Mouse (Mus musculus) kidney, adult 2 months (tissue): ENCODE measurements around the gene Col1a1.

ENCODE experiments used
- CTCF ChIP-seq: fragments of 200-500 bp; conservative IDR thresholded peaks from 2 replicates; pipeline ENCODE4 v1.5.1; 2011; ENCODE audit warnings: low read depth, mild to moderate bottlenecking, control low read depth, low read length, moderate library complexity, mixed read lengths; ENCODE audit not compliant: insufficient read depth, insufficient read length
- POLR2A ChIP-seq: fragments of 200-500 bp; IDR thresholded peaks from one replicate; pipeline ENCODE4 v1.6.1; 2011; ENCODE audit warnings: low read depth, low read length, control low read depth

DNA sequence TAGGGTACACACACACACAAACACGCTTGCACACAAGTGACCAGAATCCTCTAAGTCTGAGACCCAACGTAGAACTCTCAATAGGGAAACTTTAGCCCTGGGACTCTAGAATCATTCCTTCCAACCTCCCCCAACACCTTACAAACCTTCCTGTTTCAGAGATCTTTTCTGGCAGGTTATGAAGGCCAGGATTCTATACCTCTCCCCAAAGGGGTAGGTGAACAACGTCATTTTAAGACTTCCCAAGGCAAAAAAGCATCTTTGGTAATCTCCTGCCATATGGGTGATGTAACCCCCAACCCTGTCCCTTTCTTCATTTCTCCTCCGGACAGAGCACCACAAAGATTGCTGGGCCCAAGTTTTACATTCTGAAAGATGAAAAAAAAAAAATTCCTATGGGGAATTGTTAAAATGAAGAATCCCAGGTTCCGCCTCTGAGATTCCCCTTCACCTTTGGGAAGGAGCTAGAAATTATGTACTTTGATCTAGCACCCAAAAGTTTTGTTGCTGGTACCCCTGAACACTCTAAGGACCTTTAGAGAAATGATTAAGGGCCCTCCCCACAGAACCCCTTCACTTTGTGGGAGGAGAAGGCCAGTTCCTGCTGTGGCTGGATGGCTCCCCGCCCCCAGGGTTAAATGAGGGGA is 54.2 kb downstream of the Col1a1 start:
- TF ChIP-seq CTCF (no peak), POLR2A (no peak)
